Mouse (Mus musculus): Measurements from ENCODE around the gene Spred1. TPM values are rescaled to one million over a fixed set of nuclear protein-coding genes. Genes with fewer than 3 reads are reported as not detected.

Gene Spred1
- polyA plus RNA-seq (2015; fragmentation: Nextera tagmentation; extraction: Ambion mirVana) = 2.7 and 2.8 TPM in 2 replicates

GRCm38 (mm10) chr2:117121212-117121983 lies at the start of gene Spred1:
Spred1 (plus strand) TSS chr2:117121374.
- Histone ChIP-seq H3K36me3 (replicated peaks; ENCODE audit: insufficient read depth, low read length) (no peaks in the 10 kb centered on the region), H3K9me3 (ENCODE audit: low read length) (no peaks in the 10 kb centered on the region), H3K4me3 (ENCODE audit: low read depth, low read length) (peak within 1 kb of the TSS; percentile 85), H3K9ac (replicated peaks) (peak within 1 kb of the TSS; percentile 87), H3K4me2 (ENCODE audit: low read depth, low read length) (peak within 1 kb of the TSS; percentile 95), H3K4me1 (ENCODE audit: insufficient read depth) (peaks cover 10% of the 10 kb centered on the region), H3K27me3 (ENCODE audit: insufficient read depth, low read length) (no peaks in the 10 kb centered on the region), H3K27ac (ENCODE audit: low read depth) (peak within 1 kb of the TSS; percentile 96)
- peak; percentile 50 for DNase-seq
- ATAC-seq = peak; percentile 28
- TF ChIP-seq EP300 (IDR thresholded peaks at IDR 0.05; ENCODE audit: low read depth) (no peak), CTCF (IDR thresholded peaks at IDR 0.05; ENCODE audit: low read depth) (no peak)
- WGBS (ENCODE audit: insufficient replicate concordance) = 2% methylated on average over 80 of the region's 99 CpGs

GRCm38 (mm10) chr2:117071596-117071995 lies 49.6 kb upstream of the Spred1 start:
- Histone ChIP-seq H3K4me2 (ENCODE audit: low read depth, low read length) (no peak overlapping the region), H3K9ac (replicated peaks) (no peak overlapping the region), H3K27me3 (ENCODE audit: insufficient read depth, low read length) (no peaks in the 10 kb centered on the region), H3K27ac (ENCODE audit: low read depth) (no peak overlapping the region), H3K4me1 (ENCODE audit: insufficient read depth) (no peaks in the 10 kb centered on the region), H3K9me3 (ENCODE audit: low read length) (no peaks in the 10 kb centered on the region), H3K4me3 (ENCODE audit: low read depth, low read length) (no peak overlapping the region), H3K36me3 (replicated peaks; ENCODE audit: insufficient read depth, low read length) (no peaks in the 10 kb centered on the region)
- TF ChIP-seq EP300 (IDR thresholded peaks at IDR 0.05; ENCODE audit: low read depth) (no peak), CTCF (IDR thresholded peaks at IDR 0.05; ENCODE audit: low read depth) (no peak)
- DNase-seq (no peak), ATAC-seq (no peak)
- WGBS (ENCODE audit: insufficient replicate concordance) = 78% methylated on average over 3 of the region's 3 CpGs

- no peak overlapping the region for H3K4me3 ChIP-seq (ENCODE audit: low read depth, low read length)
- no peak overlapping the region for H3K4me2 ChIP-seq (ENCODE audit: low read depth, low read length)
- no peaks in the 10 kb centered on the region for H3K36me3 ChIP-seq (replicated peaks; ENCODE audit: insufficient read depth, low read length)
- TF ChIP-seq EP300 (IDR thresholded peaks at IDR 0.05; ENCODE audit: low read depth) (no peak), CTCF (IDR thresholded peaks at IDR 0.05; ENCODE audit: low read depth) (no peak)
- H3K9ac ChIP-seq (replicated peaks) = no peak overlapping the region
- H3K27me3 ChIP-seq (ENCODE audit: insufficient read depth, low read length) = no peaks in the 10 kb centered on the region
- WGBS (ENCODE audit: insufficient replicate concordance) = 64% methylated on average over 2 of the region's 2 CpGs
- DNase-seq (no peak), ATAC-seq (no peak)
- H3K27ac ChIP-seq (ENCODE audit: low read depth) = no peak overlapping the region
- H3K9me3 ChIP-seq (ENCODE audit: low read length) = no peaks in the 10 kb centered on the region
- H3K4me1 ChIP-seq (ENCODE audit: insufficient read depth) = no peaks in the 10 kb centered on the region
These were observed 42.5 kb upstream of the Spred1 start for GRCm38 (mm10) chr2:117078711-117079110.

GRCm38 (mm10) chr2:117079621-117080020 lies 41.6 kb upstream of the Spred1 start:
- TF ChIP-seq CTCF (IDR thresholded peaks at IDR 0.05; ENCODE audit: low read depth) (no peak), EP300 (IDR thresholded peaks at IDR 0.05; ENCODE audit: low read depth) (no peak)
- no peak overlapping the region for H3K4me3 ChIP-seq (ENCODE audit: low read depth, low read length)
- no peak for DNase-seq

GRCm38 (mm10) chr2:117086002-117086765 lies 35.0 kb upstream of the Spred1 start:
- Histone ChIP-seq H3K9me3 (ENCODE audit: low read length) (no peaks in the 10 kb centered on the region), H3K27ac (ENCODE audit: low read depth) (no peak overlapping the region), H3K4me2 (ENCODE audit: low read depth, low read length) (no peak overlapping the region), H3K4me3 (ENCODE audit: low read depth, low read length) (no peak overlapping the region), H3K36me3 (replicated peaks; ENCODE audit: insufficient read depth, low read length) (no peaks in the 10 kb centered on the region), H3K9ac (replicated peaks) (no peak overlapping the region), H3K27me3 (ENCODE audit: insufficient read depth, low read length) (no peaks in the 10 kb centered on the region), H3K4me1 (ENCODE audit: insufficient read depth) (peaks cover 11% of the 10 kb centered on the region; the same call in 1 of the 2 replicates)
- DNase-seq (no peak), ATAC-seq (no peak)
- WGBS (ENCODE audit: insufficient replicate concordance) = 64% methylated on average over 12 of the region's 12 CpGs
- TF ChIP-seq EP300 (IDR thresholded peaks at IDR 0.05; ENCODE audit: low read depth) (no peak), CTCF (IDR thresholded peaks at IDR 0.05; ENCODE audit: low read depth) (no peak)

More at GRCm38 (mm10) chr2:117079621-117080020, 41.6 kb upstream of the Spred1 start:
- no peaks in the 10 kb centered on the region for H3K27me3 ChIP-seq (ENCODE audit: insufficient read depth, low read length)
- H3K4me1 ChIP-seq (ENCODE audit: insufficient read depth) = no peaks in the 10 kb centered on the region
- H3K9ac ChIP-seq (replicated peaks) = no peak overlapping the region
- H3K36me3 ChIP-seq (replicated peaks; ENCODE audit: insufficient read depth, low read length) = no peaks in the 10 kb centered on the region
- 71% methylated on average over 5 of the region's 5 CpGs for WGBS (ENCODE audit: insufficient replicate concordance)
- no peak for ATAC-seq
- no peak overlapping the region for H3K4me2 ChIP-seq (ENCODE audit: low read depth, low read length)
- H3K9me3 ChIP-seq (ENCODE audit: low read length) = no peaks in the 10 kb centered on the region
- no peak overlapping the region for H3K27ac ChIP-seq (ENCODE audit: low read depth)

GRCm38 (mm10) chr2:117086766-117087457 lies 34.3 kb upstream of the Spred1 start:
- no peak overlapping the region for H3K4me2 ChIP-seq (ENCODE audit: low read depth, low read length)
- WGBS (ENCODE audit: insufficient replicate concordance) = 74% methylated on average over 1 of the region's 1 CpGs
- peaks cover 11% of the 10 kb centered on the region; the same call in 1 of the 2 replicates for H3K4me1 ChIP-seq (ENCODE audit: insufficient read depth)
- H3K27ac ChIP-seq (ENCODE audit: low read depth) = no peak overlapping the region
- no peak overlapping the region for H3K4me3 ChIP-seq (ENCODE audit: low read depth, low read length)
- DNase-seq (no peak), ATAC-seq (no peak)
- H3K9me3 ChIP-seq (ENCODE audit: low read length) = no peaks in the 10 kb centered on the region
- no peaks in the 10 kb centered on the region for H3K36me3 ChIP-seq (replicated peaks; ENCODE audit: insufficient read depth, low read length)
- no peak overlapping the region for H3K9ac ChIP-seq (replicated peaks)
- TF ChIP-seq CTCF (IDR thresholded peaks at IDR 0.05; ENCODE audit: low read depth) = no peak
- TF ChIP-seq EP300 (IDR thresholded peaks at IDR 0.05; ENCODE audit: low read depth) = no peak
- H3K27me3 ChIP-seq (ENCODE audit: insufficient read depth, low read length) = no peaks in the 10 kb centered on the region
